Mouse (Mus musculus) midbrain, embryonic 10.5 days (tissue): ENCODE measurements around the gene Slc12a3. TPM values are rescaled to one million over a fixed set of nuclear protein-coding genes. Genes with fewer than 3 reads are reported as not detected.
"Not testable (repeated sequence)": the region's sequence is repeated elsewhere in the genome, so short reads cannot be mapped to it uniquely, and the experiment has no call there.

Source experiments
- DNase-seq: peaks from one replicate; pipeline ENCODE4 v3.0.0-alpha.2; 2017; ENCODE audit warnings: low spot score
- H3K27ac ChIP-seq: fragments of 300-500 bp; sonication (generic); replicated peaks from 2 replicates; pipeline ENCODE4 v1.5.1; 2016; ENCODE audit warnings: mild to moderate bottlenecking
- H3K27me3 ChIP-seq: fragments of 300-500 bp; sonication (generic); 2 replicates; pipeline ENCODE4 v1.6.1; 2016; ENCODE audit warnings: low read depth, mild to moderate bottlenecking; ENCODE audit not compliant: poor library complexity, severe bottlenecking
- H3K36me3 ChIP-seq: fragments of 300-500 bp; sonication (generic); 2 replicates; pipeline ENCODE4 v1.6.1; 2016; ENCODE audit warnings: mild to moderate bottlenecking, moderate library complexity
- H3K4me1 ChIP-seq: fragments of 300-500 bp; sonication (generic); 2 replicates; pipeline ENCODE4 v1.6.1; 2016
- H3K4me3 ChIP-seq: fragments of 300-500 bp; sonication (generic); 2 replicates; pipeline ENCODE4 v1.5.1; 2016; ENCODE audit warnings: mild to moderate bottlenecking, moderate library complexity
- H3K9me3 ChIP-seq: fragments of 300-500 bp; sonication (generic); replicated peaks from 2 replicates; pipeline ENCODE4 v1.6.1; 2016; ENCODE audit warnings: mild to moderate bottlenecking
- WGBS: fragments of 180-500 bp; shearing (Covaris S2); methylation state at CpG from one replicate; pipeline ENCODE4 v1.1.7; 2016; 5-methylcytosine and 5-hydroxymethylcytosine counted together
- microRNA counts: library from miRNA; unstranded; fragments of <30 nt; microRNA quantifications from one replicate; lab custom pipeline; 2017
- microRNA-seq: library from miRNA; unstranded; fragments of <30 nt; microRNA quantifications from one replicate; pipeline ENCODE4, GENCODE M21; 2017
- polyA plus RNA-seq: library from polyadenylated mRNA; unstranded; fragments of >200 nt; fragmentation: Nextera tagmentation; extraction: Ambion mirVana; gene quantifications from 2 replicates; pipeline ENCODE4 v1.2.1, GENCODE M21; 2016

Slc12a3 gene
- polyA plus RNA-seq, 1 experiment from 2014 or later, result not detected

DNA sequence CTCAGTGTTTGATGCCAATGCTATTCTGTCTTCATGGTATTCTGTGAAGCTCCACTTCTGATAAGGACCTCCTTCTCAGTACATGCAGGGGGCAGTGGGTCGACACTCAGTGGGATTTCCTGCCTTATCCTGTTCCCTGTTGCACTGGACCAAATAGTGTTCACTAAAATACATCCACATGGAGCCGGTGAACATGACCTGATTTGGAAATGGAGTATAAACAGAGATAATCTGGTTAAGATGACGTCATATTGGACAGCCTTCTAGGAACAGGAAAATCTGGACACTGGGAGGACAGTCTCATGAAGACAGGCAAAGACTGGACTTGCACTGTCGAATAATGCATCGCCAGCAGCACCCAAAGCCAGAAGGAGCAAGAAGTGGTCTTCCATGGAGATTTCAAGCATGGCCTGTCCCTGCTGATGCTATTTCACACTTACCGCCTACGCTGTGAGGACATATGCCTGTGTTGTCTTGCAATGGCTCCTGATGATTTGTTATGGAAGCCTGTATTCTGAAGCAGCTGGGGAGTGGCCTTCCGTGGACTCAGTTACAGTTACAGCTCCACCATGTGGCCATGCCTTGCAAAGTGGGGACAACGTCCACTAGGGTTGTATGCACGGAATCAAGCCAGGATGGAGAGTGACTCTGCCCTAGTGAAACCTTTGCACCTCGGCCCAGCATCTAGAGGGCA lies 68.1 kb downstream of the Slc12a3 start:
- peak; percentile 33 for DNase-seq
- peaks cover 53% of the 10 kb centered on the region for H3K36me3 ChIP-seq
- no peak overlapping the region for H3K4me3 ChIP-seq

GRCm38 (mm10) chr8:94398587-94398986 lies 69.6 kb downstream of the Slc12a3 start:
- no peaks in the 10 kb centered on the region for H3K4me1 ChIP-seq
- 85% methylated on average over 6 of the region's 6 CpGs for WGBS
- no peak overlapping the region for H3K4me3 ChIP-seq
- no peaks in the 10 kb centered on the region for H3K27me3 ChIP-seq
- no peak for DNase-seq
- H3K36me3 ChIP-seq, result peaks cover 38% of the 10 kb centered on the region
- no peaks in the 10 kb centered on the region for H3K9me3 ChIP-seq
- no peak overlapping the region for H3K27ac ChIP-seq

More for the DNA sequence above, 68.1 kb downstream of the Slc12a3 start:
- Histone ChIP-seq H3K9me3 (no peaks in the 10 kb centered on the region), H3K27me3 (no peaks in the 10 kb centered on the region), H3K27ac (no peak overlapping the region), H3K4me1 (no peaks in the 10 kb centered on the region)
- 74% methylated on average over 11 of the region's 11 CpGs for WGBS

- 90% methylated on average over 3 of the region's 3 CpGs for WGBS
- Histone ChIP-seq H3K27me3 (no peaks in the 10 kb centered on the region), H3K4me1 (no peaks in the 10 kb centered on the region), H3K36me3 (peaks cover 29% of the 10 kb centered on the region), H3K9me3 (no peaks in the 10 kb centered on the region), H3K4me3 (no peak overlapping the region), H3K27ac (no peak overlapping the region)
- DNase-seq, result no peak
Observed at GRCm38 (mm10) chr8:94399361-94399953, 70.5 kb downstream of the Slc12a3 start.

DNA sequence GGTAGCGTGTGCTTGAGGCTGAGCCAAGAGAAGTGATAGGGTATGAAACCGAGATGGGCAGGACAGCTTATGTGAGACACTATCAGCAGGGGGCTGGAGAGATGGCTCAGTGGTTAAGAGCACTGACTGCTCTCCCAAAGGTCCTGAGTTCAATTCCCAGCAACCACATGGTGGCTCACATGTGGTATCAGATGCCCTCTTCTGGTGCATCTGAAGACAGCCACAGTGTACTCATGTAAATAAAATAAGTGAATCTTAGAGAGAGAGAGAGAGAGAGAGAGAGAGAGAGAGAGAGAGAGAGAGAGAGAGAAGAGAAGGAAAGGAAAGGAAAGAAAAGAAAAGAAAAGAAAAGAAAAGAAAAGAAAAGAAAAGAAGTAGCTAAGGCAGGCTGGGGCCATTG lies 71.0 kb downstream of the Slc12a3 start:
- H3K27ac ChIP-seq, DNase-seq, H3K9me3 ChIP-seq, H3K4me1 ChIP-seq, H3K27me3 ChIP-seq, H3K4me3 ChIP-seq: not testable (repeated sequence)
- WGBS, result 93% methylated on average over 2 of the region's 2 CpGs
- H3K36me3 ChIP-seq, result peaks cover 24% of the 10 kb centered on the region

GRCm38 (mm10) chr8:94408443-94409080 lies 79.6 kb downstream of the Slc12a3 start:
- H3K4me3 ChIP-seq, result no peak overlapping the region
- no peaks in the 10 kb centered on the region for H3K4me1 ChIP-seq
- no peaks in the 10 kb centered on the region for H3K9me3 ChIP-seq
- 65% methylated on average over 8 of the region's 8 CpGs for WGBS
- no peaks in the 10 kb centered on the region for H3K36me3 ChIP-seq
- H3K27me3 ChIP-seq, result no peaks in the 10 kb centered on the region
- no peak overlapping the region for H3K27ac ChIP-seq
- no peak for DNase-seq

DNA sequence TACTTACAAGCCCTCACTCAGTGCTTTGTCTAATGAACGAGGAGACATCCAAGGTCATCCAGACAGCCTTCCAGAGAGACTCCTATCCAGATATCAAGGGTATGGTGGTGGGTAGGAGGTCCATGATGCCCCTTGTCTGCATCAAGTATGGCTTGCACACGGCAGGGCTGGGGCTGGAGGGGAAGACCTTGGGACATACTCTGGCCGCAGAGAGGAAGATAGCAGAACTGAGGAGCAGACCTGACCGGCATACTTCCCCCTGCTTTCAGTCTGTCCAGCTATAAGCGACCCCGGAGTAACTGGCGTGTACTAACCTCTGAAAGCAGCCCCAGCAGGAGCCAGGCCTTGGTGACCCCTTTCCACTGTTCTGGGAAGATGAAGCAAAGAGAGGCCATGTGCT lies 80.5 kb downstream of the Slc12a3 start:
- 83% methylated on average over 7 of the region's 7 CpGs for WGBS

DNA sequence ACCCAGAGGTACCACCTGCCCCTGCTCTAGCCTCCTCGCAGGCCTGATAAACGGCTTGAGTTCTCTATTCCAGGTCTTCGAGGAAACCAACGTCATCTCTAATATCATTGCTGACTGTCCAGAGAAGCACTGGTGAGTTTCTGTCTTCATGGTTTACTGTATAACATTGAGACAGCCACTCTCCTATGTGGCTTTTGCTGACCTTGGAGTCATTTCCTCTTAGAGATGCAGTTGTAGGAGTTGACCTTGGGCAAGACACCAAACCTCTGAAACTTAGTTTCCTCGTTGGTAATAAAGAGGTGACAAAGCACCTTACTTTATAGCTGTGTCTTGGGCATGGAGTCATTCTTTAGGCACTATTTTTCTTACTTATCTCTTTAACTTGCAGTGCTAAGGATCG lies 83.5 kb downstream of the Slc12a3 start:
- DNase-seq, result no peak
- no peaks in the 10 kb centered on the region for H3K36me3 ChIP-seq
- H3K4me3 ChIP-seq, result no peak overlapping the region
- no peaks in the 10 kb centered on the region for H3K9me3 ChIP-seq
- 90% methylated on average over 6 of the region's 6 CpGs for WGBS
- H3K27me3 ChIP-seq, result no peaks in the 10 kb centered on the region
- no peaks in the 10 kb centered on the region for H3K4me1 ChIP-seq
- no peak overlapping the region for H3K27ac ChIP-seq

More for the DNA sequence above, 80.5 kb downstream of the Slc12a3 start:
- H3K27me3 ChIP-seq, result no peaks in the 10 kb centered on the region
- H3K4me1 ChIP-seq, result no peaks in the 10 kb centered on the region
- DNase-seq, result no peak
- no peaks in the 10 kb centered on the region for H3K36me3 ChIP-seq
- no peaks in the 10 kb centered on the region for H3K9me3 ChIP-seq
- no peak overlapping the region for H3K27ac ChIP-seq
- no peak overlapping the region for H3K4me3 ChIP-seq

- H3K36me3 ChIP-seq, result no peaks in the 10 kb centered on the region
- H3K4me3 ChIP-seq, result no peak overlapping the region
Observed at GRCm38 (mm10) chr8:94413509-94413908, 84.5 kb downstream of the Slc12a3 start.

GRCm38 (mm10) chr8:94415218-94415617 lies 86.2 kb downstream of the Slc12a3 start:
- WGBS, result 76% methylated on average over 2 of the region's 2 CpGs
- DNase-seq, result no peak
- H3K27me3 ChIP-seq, result no peaks in the 10 kb centered on the region
- H3K27ac ChIP-seq, result no peak overlapping the region
- H3K36me3 ChIP-seq, result no peaks in the 10 kb centered on the region
- H3K4me3 ChIP-seq, result no peak overlapping the region
- no peaks in the 10 kb centered on the region for H3K4me1 ChIP-seq
- H3K9me3 ChIP-seq, result no peaks in the 10 kb centered on the region

More at GRCm38 (mm10) chr8:94413509-94413908, 84.5 kb downstream of the Slc12a3 start:
- no peak for DNase-seq
- H3K27ac ChIP-seq, result no peak overlapping the region
- no peaks in the 10 kb centered on the region for H3K27me3 ChIP-seq
- H3K4me1 ChIP-seq, result no peaks in the 10 kb centered on the region
- 88% methylated on average over 6 of the region's 6 CpGs for WGBS
- no peaks in the 10 kb centered on the region for H3K9me3 ChIP-seq

MicroRNA genes within 50 kb of the gene (microRNA counts, 519-probe panel; counts per million panel counts)
- microRNA mmu-miR-138 (lab: Ali Mortazavi, UCI), result 5,638 counts per million, percentile 42 among the panel's probes with 10 or more counts

Small RNAs within 50 kb of the gene (microRNA-seq; reads per million reads assigned to microRNA genes)
- gene Mir138-2, result 85.9 reads per million, percentile 48 among the genes with 10 or more reads in this experiment

Other genes starting within 250 kb of the Slc12a3 start
- gene Bbs2, start 230.3 kb upstream of the Slc12a3 start, polyA plus RNA-seq, result 16.0 and 19.2 TPM in 2 replicates
- gene Mt4, start 192.0 kb upstream of the Slc12a3 start, polyA plus RNA-seq, result not detected in 2 replicates
- 6.8 and 7.5 TPM in 2 replicates for gene Mt3, start 176.6 kb upstream of the Slc12a3 start, polyA plus RNA-seq
- gene Mt2, start 156.5 kb upstream of the Slc12a3 start, polyA plus RNA-seq, result 32.3 and 55.8 TPM in 2 replicates
- 131 and 201 TPM in 2 replicates for gene Mt1, start 150.1 kb upstream of the Slc12a3 start, polyA plus RNA-seq
- gene Nup93, start 114.6 kb upstream of the Slc12a3 start, polyA plus RNA-seq, result 133 and 142 TPM in 2 replicates
- gene Herpud1, start 57.2 kb downstream of the Slc12a3 start, polyA plus RNA-seq, result 56.2 and 57.7 TPM in 2 replicates
- 0.02 and 0.16 TPM in 2 replicates for gene Nlrc5, start 105.2 kb downstream of the Slc12a3 start, polyA plus RNA-seq
- 13.6 and 17.6 TPM in 2 replicates for gene Cpne2, start 203.8 kb downstream of the Slc12a3 start, polyA plus RNA-seq